Mouse (Mus musculus): ENCODE results near the gene Chrnb2. TPM values are rescaled to one million over a fixed set of nuclear protein-coding genes. Genes with fewer than 3 reads are reported as not detected.
A peak's percentile ranks its signal among the peaks of the same experiment; 100 is the strongest.

The Chrnb2 gene
- total RNA-seq, 4 experiments from 2014 or later = 27.6 to 32.5 (median 30.3) TPM

DNA sequence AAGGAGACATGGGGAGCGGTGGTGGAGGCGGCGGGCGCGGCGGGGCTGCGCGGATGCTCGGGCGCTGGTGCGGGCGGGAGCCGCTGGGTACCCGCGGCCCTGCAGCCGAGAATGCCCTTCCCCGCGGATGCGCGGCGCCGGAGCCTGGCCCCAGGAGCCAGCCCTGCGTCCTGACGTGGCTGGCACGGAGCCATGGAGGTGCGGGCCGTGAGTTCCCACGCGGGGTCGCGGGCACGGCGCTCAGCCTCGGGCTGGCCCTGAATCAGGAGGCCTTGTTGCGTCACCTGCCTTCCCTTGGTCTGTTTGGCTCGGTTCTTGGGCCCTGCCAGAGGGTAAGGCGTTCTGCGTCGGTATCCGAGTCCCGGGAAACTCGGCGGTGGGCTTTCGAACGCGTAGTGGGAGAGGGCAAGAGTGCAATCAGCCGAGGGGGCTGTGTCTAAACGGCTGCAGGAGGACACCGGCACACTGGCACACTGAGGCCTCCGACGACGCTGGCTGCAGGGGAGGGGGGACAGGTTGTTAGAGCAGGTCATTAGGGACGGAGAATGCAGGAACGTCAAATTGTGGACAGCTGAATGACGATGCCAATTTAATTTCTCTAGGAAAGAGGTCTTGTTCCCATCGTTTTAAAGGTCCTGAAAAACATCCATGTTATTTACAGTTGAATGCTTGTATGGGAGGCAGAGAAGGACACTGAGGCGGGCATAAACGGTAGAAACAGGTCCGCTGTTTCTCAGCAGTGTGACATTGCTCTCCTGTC, 49.0 kb downstream of the Chrnb2 start:
- no peak for DNase-seq (ENCODE audit: low spot score in 2 of 2)

DNA sequence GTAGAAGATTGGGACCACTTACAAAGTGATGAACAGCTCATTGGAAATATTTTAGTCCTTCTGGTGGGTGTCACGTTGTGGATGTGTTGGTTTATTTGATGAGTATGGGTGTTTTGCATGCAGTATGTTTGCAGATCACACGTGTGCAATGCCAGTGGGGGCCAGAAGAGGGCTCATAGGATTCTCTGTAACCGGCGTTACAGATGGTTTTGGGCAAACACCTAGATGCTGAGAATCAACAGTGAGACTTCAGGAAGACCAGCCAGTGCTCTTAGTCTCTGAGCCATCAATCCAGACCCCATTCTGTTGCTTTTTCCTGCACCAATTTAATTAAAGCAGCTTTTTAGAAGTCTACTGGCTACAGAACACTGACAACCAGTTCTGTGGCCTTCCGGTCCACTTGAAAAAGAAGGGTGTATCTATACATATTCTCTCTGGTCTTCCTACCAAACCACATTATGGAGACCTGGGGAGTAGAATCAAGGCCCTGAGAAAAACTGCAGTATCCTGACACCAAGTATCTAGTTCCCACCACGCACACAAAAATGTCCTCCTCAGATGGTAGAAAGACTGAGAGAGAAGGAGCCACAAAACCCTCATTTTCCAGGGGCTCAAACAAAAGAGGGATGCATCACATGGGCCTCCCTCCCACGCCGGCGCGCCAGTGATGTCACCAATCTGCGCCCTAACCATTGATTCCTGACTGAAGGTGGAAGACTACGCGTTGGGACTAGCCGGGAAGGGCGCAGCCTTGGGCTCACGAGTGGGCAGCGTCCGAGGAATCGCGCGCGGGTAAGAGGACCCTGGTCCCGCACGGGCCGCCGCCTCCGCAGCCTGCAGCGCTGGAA, 49.8 kb downstream of the Chrnb2 start, which contains the start of gene Adar:
Adar (plus strand) TSS at position 664 of the 848 bp plus-strand sequence.
- DNase-seq (ENCODE audit: low spot score in 2 of 2) = peak; percentile 90 to 93

- peak; percentile 28 to 34 for DNase-seq (ENCODE audit: low spot score in 2 of 2)
These were observed 60.4 kb downstream of the Chrnb2 start for GRCm38 (mm10) chr3:89704064-89704463.

GRCm38 (mm10) chr3:89703596-89703995, 60.8 kb downstream of the Chrnb2 start:
- DNase-seq (ENCODE audit: low spot score in 2 of 2) = no peak

GRCm38 (mm10) chr3:89700461-89700860, 64.0 kb downstream of the Chrnb2 start:
- no peak for DNase-seq (ENCODE audit: low spot score in 2 of 2)

- DNase-seq (ENCODE audit: low spot score in 2 of 2) = no peak
These were observed 65.5 kb downstream of the Chrnb2 start for GRCm38 (mm10) chr3:89698958-89699357.

Other genes starting within 250 kb of the Chrnb2 start
- gene Kcnn3, start 244.5 kb downstream of the Chrnb2 start, total RNA-seq (2022) = 10 to 100 TPM; 21.9 to 26.5 (median 25.8) TPM
- 100 to 1,000 TPM; 112 to 157 (median 131) TPM for gene Adar, start 49.6 kb downstream of the Chrnb2 start, total RNA-seq (2022)
- 10 to 100 TPM; 87.9 to 97.5 (median 92.1) TPM for gene Ube2q1, start 9.0 kb upstream of the Chrnb2 start, total RNA-seq (2022)
- gene She, start 66.7 kb upstream of the Chrnb2 start, total RNA-seq (2022) = 1 to 10 TPM; 2.9 to 5.3 (median 3.6) TPM
- 1 to 10 TPM; 6.6 to 9.4 (median 8.1) TPM for gene Il6ra, start 148.6 kb upstream of the Chrnb2 start, total RNA-seq (2022)
- gene Atp8b2, start 198.9 kb upstream of the Chrnb2 start, total RNA-seq (2022) = 100 to 1,000 TPM in 1 of 4 experiments, 10 to 100 TPM in 3; 86.7 to 114 (median 92.3) TPM
- 100 to 1,000 TPM in 2 of 4 experiments, 10 to 100 TPM in 2; 76.9 to 121 (median 99.5) TPM for gene Hax1, start 234.1 kb upstream of the Chrnb2 start, total RNA-seq (2022)